Mouse (Mus musculus): Measurements from ENCODE around the gene Adk. TPM values are rescaled to one million over a fixed set of nuclear protein-coding genes. Genes with fewer than 3 reads are reported as not detected.

Adk gene
- total and polyA plus RNA-seq, 3 experiments = 69.0 to 479 (median 102) TPM

- no peak for TF ChIP-seq CTCF (IDR thresholded peaks at IDR 0.05 in 2 of 3, conservative IDR thresholded peaks at IDR 0.05 in 1 of 3; ENCODE audit: control insufficient read depth in 1 of 3, insufficient read depth in 1 of 3, low read depth in 2 of 3, low read length in 3 of 3, poor library complexity in 1 of 3, severe bottlenecking in 1 of 3)
- no peak for TF ChIP-seq CHD2 (IDR thresholded peaks at IDR 0.05; ENCODE audit: low read length)
- no peak for TF ChIP-seq MAZ (IDR thresholded peaks at IDR 0.05; ENCODE audit: low read depth, low read length)
- peak; percentile 81 for TF ChIP-seq ETS1 (IDR thresholded peaks at IDR 0.05; ENCODE audit: low read depth, low read length)
- no peak for TF ChIP-seq USF2 (IDR thresholded peaks at IDR 0.05; ENCODE audit: borderline replicate concordance in 1 of 2, insufficient read depth in 1 of 2, low read depth in 1 of 2, low read length in 2 of 2)
- TF ChIP-seq MAX (IDR thresholded peaks at IDR 0.05; ENCODE audit: low read length) = 0 out of 2 replicates have a peak, but pooled peaks have one; percentile 43
- TF ChIP-seq BHLHE40 (IDR thresholded peaks at IDR 0.05; ENCODE audit: borderline replicate concordance, low read depth, low read length) = peak; percentile 97
- TF ChIP-seq GABPA (IDR thresholded peaks at IDR 0.05; ENCODE audit: low read depth, low read length) = no peak
- peak; percentile 76 for TF ChIP-seq GATA1 (IDR thresholded peaks at IDR 0.05; ENCODE audit: low read depth, low read length)
- peak; percentile 17; the same call in 1 of the 2 replicates for TF ChIP-seq TAL1 (IDR thresholded peaks at IDR 0.05; ENCODE audit: low read length)
- peak; percentile 83 for TF ChIP-seq SIN3A (IDR thresholded peaks at IDR 0.05; ENCODE audit: low read length)
- peak; percentile 75; the same call in 1 of the 2 replicates for TF ChIP-seq MYC (IDR thresholded peaks at IDR 0.05; ENCODE audit: low read depth, low read length)
- no peak for TF ChIP-seq ZMIZ1 (IDR thresholded peaks at IDR 0.05; ENCODE audit: low read depth, low read length)
- no peak for TF ChIP-seq E2F4 (IDR thresholded peaks at IDR 0.05; ENCODE audit: borderline replicate concordance, low read depth, low read length)
- TF ChIP-seq JUND (IDR thresholded peaks at IDR 0.05; ENCODE audit: low read depth, low read length) = no peak
- peak; percentile 37; the same call in 1 of the 2 replicates for TF ChIP-seq HCFC1 (IDR thresholded peaks at IDR 0.05; ENCODE audit: low read depth, low read length)
- TF ChIP-seq MEF2A (IDR thresholded peaks at IDR 0.05; ENCODE audit: extremely low read depth, insufficient replicate concordance, low read depth, low read length, poor library complexity, severe bottlenecking) = no peak
- no peak for TF ChIP-seq POLR2A (IDR thresholded peaks at IDR 0.05; ENCODE audit: control insufficient read depth in 1 of 2, insufficient read depth in 1 of 2, low read depth in 1 of 2, low read length in 2 of 2, poor library complexity in 1 of 2)
- no peak for TF ChIP-seq KAT2A (conservative IDR thresholded peaks at IDR 0.05; ENCODE audit: low read depth, low read length)
- peak; percentile 98 for TF ChIP-seq RCOR1 (IDR thresholded peaks at IDR 0.05; ENCODE audit: low read depth, low read length)
- TF ChIP-seq SMC3 (IDR thresholded peaks at IDR 0.05; ENCODE audit: low read depth, low read length) = no peak
- TF ChIP-seq ZC3H11A (IDR thresholded peaks at IDR 0.05; ENCODE audit: low read depth, low read length) = no peak
- no peak for TF ChIP-seq NELFE (IDR thresholded peaks at IDR 0.05; ENCODE audit: low read depth, low read length)
- TF ChIP-seq POLR2AphosphoS2 (IDR thresholded peaks at IDR 0.05; ENCODE audit: low read length) = no peak
- TF ChIP-seq NRF1 (IDR thresholded peaks at IDR 0.05; ENCODE audit: insufficient read depth, low read depth, low read length, poor library complexity, severe bottlenecking) = no peak
- TF ChIP-seq MXI1 (IDR thresholded peaks at IDR 0.05; ENCODE audit: low read depth, low read length) = peak; percentile 82
- TF ChIP-seq TCF12 (IDR thresholded peaks at IDR 0.05; ENCODE audit: low read depth, low read length) = peak; percentile 69
- no peak for TF ChIP-seq ZKSCAN1 (IDR thresholded peaks at IDR 0.05; ENCODE audit: low read depth, low read length)
- TF ChIP-seq TBP (IDR thresholded peaks at IDR 0.05; ENCODE audit: low read depth, low read length) = no peak
- no peak for TF ChIP-seq CHD1 (IDR thresholded peaks at IDR 0.05; ENCODE audit: low read depth, low read length)
- no peak for TF ChIP-seq MAFK (IDR thresholded peaks at IDR 0.05; ENCODE audit: borderline replicate concordance, low read depth, low read length)
- TF ChIP-seq USF1 (IDR thresholded peaks at IDR 0.05; ENCODE audit: low read depth, low read length) = no peak
- peak; percentile 66; the same call in 1 of the 2 replicates for TF ChIP-seq MYB (IDR thresholded peaks at IDR 0.05; ENCODE audit: low read depth, low read length)
- TF ChIP-seq EP300 (IDR thresholded peaks at IDR 0.05; ENCODE audit: low read depth in 1 of 2, low read length in 2 of 2) = peak; percentile 79 to 82
- DNase-seq (ENCODE audit: low read depth, low spot score) = peak; percentile 81
These were observed 11.9 kb downstream of the Adk start for GRCm38 (mm10) chr14:21064321-21064720.

More at GRCm38 (mm10) chr14:21064321-21064720, 11.9 kb downstream of the Adk start:
- H3K36me3 ChIP-seq (ENCODE audit: control insufficient read depth in 1 of 2, insufficient read depth in 2 of 2, low read length in 2 of 2) = peaks cover 0 to 60% of the 10 kb centered on the region in 2 experiments; a peak in 2 of 4 replicates
- no peaks in the 10 kb centered on the region for H3K27me3 ChIP-seq (ENCODE audit: control insufficient read depth in 1 of 2, insufficient read depth in 2 of 2, low read length in 2 of 2)
- H3K4me3 ChIP-seq (ENCODE audit: control insufficient read depth in 1 of 2, insufficient read depth in 1 of 2, low read depth in 2 of 2, low read length in 2 of 2) = peak overlapping the region in 1 of 2 experiments; percentile 29; a peak in 2 of 4 replicates
- H3K9ac ChIP-seq (ENCODE audit: control insufficient read depth, low read depth, low read length, poor library complexity, severe bottlenecking) = no peak overlapping the region; the same call in 1 of the 2 replicates
- no peaks in the 10 kb centered on the region for H3K9me3 ChIP-seq (replicated peaks; ENCODE audit: insufficient read depth, low read length)
- H3K79me2 ChIP-seq (ENCODE audit: control insufficient read depth, insufficient read depth, low read length, poor library complexity) = peaks cover 4% of the 10 kb centered on the region; the same call in 1 of the 2 replicates
- peaks cover 23 to 43% of the 10 kb centered on the region in 2 experiments for H3K4me1 ChIP-seq (ENCODE audit: control insufficient read depth in 1 of 2, insufficient read depth in 2 of 2, low read length in 2 of 2)
- no peak overlapping the region; the same call in 1 of the 2 replicates for H3K27ac ChIP-seq (ENCODE audit: control insufficient read depth, low read depth, low read length)
